Mouse (Mus musculus) hindbrain, embryonic 15.5 days (tissue): ENCODE results near the gene Agtr1b. TPM values are rescaled to one million over a fixed set of nuclear protein-coding genes. Genes with fewer than 3 reads are reported as not detected.

ENCODE experiments used
- ATAC-seq: fragments of 200-750 bp; cut with Nextera tagmentation; 2 replicates; pipeline ENCODE4 v1.8.0; 2017; ENCODE audit warnings: low read depth, moderate number of reproducible peaks, moderate TSS enrichment; ENCODE audit not compliant: low FRiP score
- H3K27ac ChIP-seq: fragments of 300-500 bp; sonication (generic); replicated peaks from 2 replicates; pipeline ENCODE4 v1.5.1; 2015; ENCODE audit warnings: mild to moderate bottlenecking, inconsistent platforms
- H3K27me3 ChIP-seq: fragments of 300-500 bp; sonication (generic); 2 replicates; pipeline ENCODE4 v1.6.1; 2015; ENCODE audit warnings: control low read depth, inconsistent platforms
- H3K36me3 ChIP-seq: fragments of 300-500 bp; sonication (generic); 2 replicates; pipeline ENCODE4 v1.6.1; 2015; ENCODE audit warnings: control low read depth, inconsistent platforms
- H3K4me1 ChIP-seq: fragments of 300-500 bp; sonication (generic); replicated peaks from 2 replicates; pipeline ENCODE4 v1.6.1; 2015; ENCODE audit warnings: control low read depth, inconsistent platforms
- H3K4me2 ChIP-seq: fragments of 300-500 bp; sonication (generic); 2 replicates; pipeline ENCODE4 v1.6.1; 2015; ENCODE audit warnings: moderate library complexity, mild to moderate bottlenecking, inconsistent platforms
- H3K4me3 ChIP-seq: fragments of 300-500 bp; sonication (generic); 2 replicates; pipeline ENCODE4 v1.5.1; 2015; ENCODE audit warnings: mild to moderate bottlenecking, inconsistent platforms
- H3K9ac ChIP-seq: fragments of 300-500 bp; sonication (generic); 2 replicates; pipeline ENCODE4 v1.6.1; 2015; ENCODE audit warnings: inconsistent platforms
- H3K9me3 ChIP-seq: fragments of 300-500 bp; sonication (generic); 2 replicates; pipeline ENCODE4 v1.6.1; 2016; ENCODE audit warnings: control low read depth, inconsistent platforms
- WGBS: fragments of 180-500 bp; shearing (Covaris S2); methylation state at CpG from one replicate; pipeline ENCODE4 v1.1.7; 2015; 5-methylcytosine and 5-hydroxymethylcytosine counted together
- polyA plus RNA-seq: library from polyadenylated mRNA; unstranded; fragments of >200 nt; fragmentation: Nextera tagmentation; extraction: Ambion mirVana; gene quantifications from 2 replicates; pipeline ENCODE4 v1.2.1, GENCODE M21; 2015

The Agtr1b gene
- polyA plus RNA-seq, 1 experiment from 2014 or later = 0.38 TPM

- 96% methylated on average over 2 of the region's 2 CpGs for WGBS
- ATAC-seq = no peak
- no peak overlapping the region for H3K4me3 ChIP-seq
Observed at GRCm38 (mm10) chr3:20288761-20289160, 78.2 kb downstream of the Agtr1b start.

GRCm38 (mm10) chr3:20281796-20282195 is 85.2 kb downstream of the Agtr1b start:
- H3K9ac ChIP-seq = no peak overlapping the region
- H3K4me1 ChIP-seq = no peaks in the 10 kb centered on the region
- no peak overlapping the region for H3K4me2 ChIP-seq
- no peak overlapping the region for H3K27ac ChIP-seq
- no peaks in the 10 kb centered on the region for H3K9me3 ChIP-seq
- ATAC-seq = no peak
- no peak overlapping the region for H3K4me3 ChIP-seq
- 67% methylated on average over 1 of the region's 1 CpGs for WGBS
- no peaks in the 10 kb centered on the region for H3K27me3 ChIP-seq
- H3K36me3 ChIP-seq = no peaks in the 10 kb centered on the region

More at GRCm38 (mm10) chr3:20288761-20289160, 78.2 kb downstream of the Agtr1b start:
- H3K36me3 ChIP-seq = no peaks in the 10 kb centered on the region
- H3K27me3 ChIP-seq = no peaks in the 10 kb centered on the region
- H3K4me2 ChIP-seq = no peak overlapping the region
- H3K4me1 ChIP-seq = no peaks in the 10 kb centered on the region
- no peak overlapping the region for H3K9ac ChIP-seq
- no peaks in the 10 kb centered on the region for H3K9me3 ChIP-seq
- no peak overlapping the region for H3K27ac ChIP-seq

- Histone ChIP-seq H3K9me3 (no peaks in the 10 kb centered on the region), H3K4me1 (no peaks in the 10 kb centered on the region), H3K27me3 (no peaks in the 10 kb centered on the region), H3K36me3 (no peaks in the 10 kb centered on the region), H3K27ac (no peak within 1 kb of the TSS), H3K4me3 (no peak within 1 kb of the TSS), H3K9ac (no peak within 1 kb of the TSS), H3K4me2 (no peak within 1 kb of the TSS)
- 98% methylated on average over 3 of the region's 3 CpGs for WGBS
- ATAC-seq = no peak
Observed at GRCm38 (mm10) chr3:20275633-20276032, 91.3 kb downstream of the Agtr1b start, which contains the start of gene Cpb1. Cpb1 (minus strand) TSS chr3:20275733.

Other genes starting within 250 kb of the Agtr1b start
- 70.3 TPM in 2 replicates for gene Gyg, start 211.9 kb downstream of the Agtr1b start, polyA plus RNA-seq
- 0.23 and 0.39 TPM in 2 replicates for gene Cpa3, start 125.0 kb downstream of the Agtr1b start, polyA plus RNA-seq
- gene Cpb1, start 91.4 kb downstream of the Agtr1b start, polyA plus RNA-seq = 0.21 and 0.31 TPM in 2 replicates